Mouse (Mus musculus) thymus, adult 2 months (tissue): ENCODE measurements at regions not wholly inside any gene's neighbourhood (a gene's known extent, or its start where the extent isn't known, plus 50 kb on each side); places are given as distances from the start of the nearest gene placed in this dataset.

Experiments
- CTCF ChIP-seq: fragments of 200-500 bp; IDR thresholded peaks from 2 replicates; pipeline ENCODE4 v1.5.1; 2012; ENCODE audit warnings: mild to moderate bottlenecking, control low read depth, low read length, moderate library complexity, borderline replicate concordance; ENCODE audit not compliant: control insufficient read depth, poor library complexity, insufficient read depth; ENCODE audit errors: extremely low read depth
- POLR2A ChIP-seq: fragments of 200-500 bp; IDR thresholded peaks from 2 replicates; pipeline ENCODE4 v1.6.1; 2012; ENCODE audit warnings: mild to moderate bottlenecking, low read length, control low read depth, moderate library complexity; ENCODE audit not compliant: control insufficient read depth, poor library complexity, insufficient read depth; ENCODE audit errors: extremely low read depth

- TF ChIP-seq POLR2A (no peak), CTCF (no peak)
Observed at GRCm38 (mm10) chr12:26903073-26903893, 434.3 kb downstream of the Cmpk2 start.
